Mouse (Mus musculus): ENCODE results near the gene Commd2.

The Commd2 gene

GRCm38 (mm10) chr3:57619718-57620117 is 31.8 kb downstream of the Commd2 start:
- DNase-seq (ENCODE audit: extremely low spot score, low spot score), result no peak

DNA sequence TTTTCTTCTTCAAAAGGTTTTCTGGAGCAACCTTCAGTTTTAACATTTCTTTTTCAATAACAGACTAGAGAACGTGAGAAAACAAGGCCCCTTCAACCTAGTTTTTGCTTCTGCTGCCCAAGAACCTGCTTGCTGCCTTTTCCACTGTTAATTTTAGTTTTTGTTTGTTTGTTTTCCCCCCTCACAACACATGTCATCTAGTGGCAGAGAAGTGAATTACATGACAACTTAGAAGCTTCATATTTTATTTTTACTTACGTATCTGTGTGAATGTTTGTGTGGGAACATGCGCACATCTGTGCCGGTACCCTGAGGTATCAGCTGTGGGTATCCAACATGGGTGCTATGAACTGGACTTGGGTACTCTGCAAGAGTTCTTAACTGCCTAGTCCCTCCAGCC is 35.9 kb downstream of the Commd2 start:
- DNase-seq (ENCODE audit: extremely low spot score, low spot score), result no peak

GRCm38 (mm10) chr3:57612430-57612997 is 39.0 kb downstream of the Commd2 start:
- no peak for DNase-seq (ENCODE audit: extremely low spot score, low spot score)

DNA sequence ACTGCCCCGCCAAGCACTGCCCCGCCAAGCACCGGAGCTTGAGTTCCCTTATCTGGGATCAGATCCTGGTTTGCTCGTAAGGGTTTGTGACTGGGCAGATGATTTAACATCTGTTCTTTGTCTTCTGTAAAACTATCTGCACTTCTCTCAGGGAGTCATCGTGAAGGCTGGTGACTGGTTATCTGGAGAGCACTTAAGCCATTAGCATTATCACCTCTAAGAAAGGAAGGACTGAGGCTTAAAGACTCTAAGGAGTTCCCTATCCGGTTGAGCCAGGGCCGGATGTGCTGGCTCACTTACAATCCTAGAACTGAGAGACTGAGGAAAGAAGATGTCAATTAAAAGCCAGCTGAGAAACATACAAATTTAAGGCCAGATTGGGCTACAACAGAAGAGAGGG is 39.7 kb downstream of the Commd2 start:
- DNase-seq (ENCODE audit: extremely low spot score, low spot score), result no peak

GRCm38 (mm10) chr3:57604618-57605015 is 46.9 kb downstream of the Commd2 start:
- no peak for DNase-seq (ENCODE audit: extremely low spot score, low spot score)

- DNase-seq (ENCODE audit: extremely low spot score, low spot score), result no peak
Observed at GRCm38 (mm10) chr3:57603891-57604617, 47.5 kb downstream of the Commd2 start.

GRCm38 (mm10) chr3:57602610-57603009 is 48.9 kb downstream of the Commd2 start:
- DNase-seq (ENCODE audit: extremely low spot score, low spot score), result no peak

GRCm38 (mm10) chr3:57596566-57596965 is 54.9 kb downstream of the Commd2 start:
- no peak for DNase-seq (ENCODE audit: extremely low spot score, low spot score)

DNA sequence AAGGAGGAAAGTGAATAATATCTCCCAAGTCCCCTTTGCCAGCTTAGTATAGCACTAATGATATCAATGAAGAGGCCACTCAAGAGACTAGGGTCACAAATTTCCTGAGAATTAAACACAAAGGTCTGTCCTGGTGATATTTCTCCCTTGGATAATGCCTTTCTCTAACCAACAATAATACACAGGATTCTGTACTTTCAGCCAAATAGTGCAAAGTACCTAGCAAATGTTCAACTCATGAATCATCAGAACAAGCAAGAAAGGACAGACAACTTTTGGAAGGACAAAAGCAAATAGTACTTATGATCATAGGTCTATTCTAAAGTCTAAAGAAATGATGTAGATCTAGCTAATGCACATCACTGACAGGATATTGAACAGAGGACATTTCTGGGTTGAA is 56.0 kb downstream of the Commd2 start:
- no peak for DNase-seq (ENCODE audit: extremely low spot score, low spot score)
